Mouse (Mus musculus): ENCODE data around the gene Stat5b. TPM values are rescaled to one million over a fixed set of nuclear protein-coding genes. Genes with fewer than 3 reads are reported as not detected.

Stat5b gene
- total and polyA plus RNA-seq, 2 experiments from 2014 or later: 23.3 to 48.2 TPM

DNA sequence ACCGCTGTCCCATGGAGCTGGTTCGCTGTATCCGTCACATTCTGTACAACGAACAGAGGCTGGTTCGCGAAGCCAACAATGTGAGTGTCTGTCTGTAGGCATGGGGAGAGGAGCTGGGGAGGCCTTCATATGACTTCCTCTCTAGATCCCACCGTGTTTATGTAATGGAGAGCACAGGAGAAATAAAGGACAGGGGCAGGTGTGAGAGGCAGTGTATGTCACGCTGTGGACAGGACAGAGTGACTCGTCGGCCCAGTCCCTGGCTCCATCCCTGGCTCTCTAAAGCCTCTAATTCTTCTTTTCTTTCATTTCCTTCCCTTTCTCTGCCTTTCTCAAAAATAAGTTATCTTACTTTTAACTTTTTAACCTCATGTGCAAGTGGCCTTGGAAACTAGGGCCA is 12.6 kb upstream of the Stat5b start:
- DNase-seq (ENCODE audit: low spot score) (no peak), ATAC-seq (ENCODE audit: insufficient read depth, low read depth) (no peak)
- Histone ChIP-seq H3K4me2 (ENCODE audit: low read depth, low read length) (no peak overlapping the region), H3K27me3 (ENCODE audit: control insufficient read depth, insufficient read depth, low read length) (no peaks in the 10 kb centered on the region), H3K4me3 (ENCODE audit: low read depth, low read length) (no peak overlapping the region), H3K36me3 (replicated peaks; ENCODE audit: control insufficient read depth, insufficient read depth, low read length) (peaks cover 11% of the 10 kb centered on the region), H3K9ac (replicated peaks; ENCODE audit: low read depth, low read length) (no peak overlapping the region), H3K9me3 (replicated peaks; ENCODE audit: control insufficient read depth, low read length) (no peaks in the 10 kb centered on the region), H3K4me1 (ENCODE audit: control insufficient read depth, insufficient read depth) (peaks cover 11% of the 10 kb centered on the region), H3K27ac (ENCODE audit: low read depth) (no peak overlapping the region)
- no peak for TF ChIP-seq EP300 (IDR thresholded peaks at IDR 0.05; ENCODE audit: low read depth)
- no peak for TF ChIP-seq CTCF (IDR thresholded peaks at IDR 0.05; ENCODE audit: low read depth)
- 90% methylated on average over 10 of the region's 10 CpGs for WGBS

DNA sequence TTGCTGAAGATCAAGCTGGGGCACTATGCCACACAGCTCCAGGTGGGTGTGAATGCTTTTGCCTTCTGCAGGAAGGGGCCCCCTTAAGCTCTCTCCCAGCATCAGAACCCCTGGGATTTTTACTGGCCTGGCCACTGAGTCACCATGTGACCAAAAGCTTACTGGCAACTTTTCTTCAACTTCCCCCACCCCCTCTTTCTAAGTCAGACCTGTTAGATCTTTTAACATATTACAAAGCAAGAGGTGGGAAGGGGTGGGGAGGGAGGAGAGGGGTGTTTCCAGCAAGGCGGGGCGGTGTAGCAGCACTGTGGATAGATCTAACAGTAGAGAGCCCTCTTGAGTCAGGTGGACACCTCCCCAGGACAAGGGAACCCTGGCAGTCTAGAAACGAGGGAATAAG is 11.3 kb upstream of the Stat5b start:
- Histone ChIP-seq H3K27me3 (ENCODE audit: control insufficient read depth, insufficient read depth, low read length) (no peaks in the 10 kb centered on the region), H3K4me1 (ENCODE audit: control insufficient read depth, insufficient read depth) (peaks cover 11% of the 10 kb centered on the region), H3K36me3 (replicated peaks; ENCODE audit: control insufficient read depth, insufficient read depth, low read length) (peaks cover 11% of the 10 kb centered on the region), H3K27ac (ENCODE audit: low read depth) (no peak overlapping the region), H3K4me2 (ENCODE audit: low read depth, low read length) (no peak overlapping the region), H3K4me3 (ENCODE audit: low read depth, low read length) (no peak overlapping the region), H3K9me3 (replicated peaks; ENCODE audit: control insufficient read depth, low read length) (no peaks in the 10 kb centered on the region), H3K9ac (replicated peaks; ENCODE audit: low read depth, low read length) (no peak overlapping the region)
- TF ChIP-seq CTCF (IDR thresholded peaks at IDR 0.05; ENCODE audit: low read depth): no peak
- no peak for TF ChIP-seq EP300 (IDR thresholded peaks at IDR 0.05; ENCODE audit: low read depth)
- no peak for DNase-seq (ENCODE audit: low spot score)
- 61% methylated on average over 3 of the region's 3 CpGs for WGBS
- ATAC-seq (ENCODE audit: insufficient read depth, low read depth): no peak

DNA sequence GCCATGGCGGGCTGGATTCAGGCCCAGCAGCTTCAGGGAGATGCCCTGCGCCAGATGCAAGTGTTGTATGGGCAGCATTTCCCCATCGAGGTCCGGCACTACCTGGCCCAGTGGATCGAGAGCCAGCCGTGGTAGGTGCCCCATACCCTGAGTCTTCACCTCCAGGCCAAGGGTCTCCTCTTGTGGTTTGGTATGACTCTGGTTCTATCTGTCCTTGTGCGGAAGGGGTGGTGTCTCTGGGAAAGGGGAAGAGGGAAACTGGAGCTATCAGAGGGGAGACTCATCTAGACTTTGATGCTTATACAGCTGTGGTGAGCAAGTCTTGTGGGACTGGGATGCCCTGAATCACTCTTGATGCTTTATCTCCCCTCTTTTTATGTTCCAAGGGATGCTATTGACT is 10.8 kb upstream of the Stat5b start:
- DNase-seq (ENCODE audit: low spot score) (no peak), ATAC-seq (ENCODE audit: insufficient read depth, low read depth) (no peak)
- Histone ChIP-seq H3K27me3 (ENCODE audit: control insufficient read depth, insufficient read depth, low read length) (peaks cover 3% of the 10 kb centered on the region; the same call in 1 of the 2 replicates), H3K9me3 (replicated peaks; ENCODE audit: control insufficient read depth, low read length) (no peaks in the 10 kb centered on the region), H3K4me2 (ENCODE audit: low read depth, low read length) (peak overlapping the region; percentile 65), H3K4me3 (ENCODE audit: low read depth, low read length) (no peak overlapping the region), H3K27ac (ENCODE audit: low read depth) (no peak overlapping the region), H3K36me3 (replicated peaks; ENCODE audit: control insufficient read depth, insufficient read depth, low read length) (peaks cover 11% of the 10 kb centered on the region), H3K4me1 (ENCODE audit: control insufficient read depth, insufficient read depth) (peaks cover 11% of the 10 kb centered on the region), H3K9ac (replicated peaks; ENCODE audit: low read depth, low read length) (no peak overlapping the region; the same call in 1 of the 2 replicates)
- TF ChIP-seq CTCF (IDR thresholded peaks at IDR 0.05; ENCODE audit: low read depth) (no peak), EP300 (IDR thresholded peaks at IDR 0.05; ENCODE audit: low read depth) (no peak)
- 89% methylated on average over 7 of the region's 7 CpGs for WGBS

DNA sequence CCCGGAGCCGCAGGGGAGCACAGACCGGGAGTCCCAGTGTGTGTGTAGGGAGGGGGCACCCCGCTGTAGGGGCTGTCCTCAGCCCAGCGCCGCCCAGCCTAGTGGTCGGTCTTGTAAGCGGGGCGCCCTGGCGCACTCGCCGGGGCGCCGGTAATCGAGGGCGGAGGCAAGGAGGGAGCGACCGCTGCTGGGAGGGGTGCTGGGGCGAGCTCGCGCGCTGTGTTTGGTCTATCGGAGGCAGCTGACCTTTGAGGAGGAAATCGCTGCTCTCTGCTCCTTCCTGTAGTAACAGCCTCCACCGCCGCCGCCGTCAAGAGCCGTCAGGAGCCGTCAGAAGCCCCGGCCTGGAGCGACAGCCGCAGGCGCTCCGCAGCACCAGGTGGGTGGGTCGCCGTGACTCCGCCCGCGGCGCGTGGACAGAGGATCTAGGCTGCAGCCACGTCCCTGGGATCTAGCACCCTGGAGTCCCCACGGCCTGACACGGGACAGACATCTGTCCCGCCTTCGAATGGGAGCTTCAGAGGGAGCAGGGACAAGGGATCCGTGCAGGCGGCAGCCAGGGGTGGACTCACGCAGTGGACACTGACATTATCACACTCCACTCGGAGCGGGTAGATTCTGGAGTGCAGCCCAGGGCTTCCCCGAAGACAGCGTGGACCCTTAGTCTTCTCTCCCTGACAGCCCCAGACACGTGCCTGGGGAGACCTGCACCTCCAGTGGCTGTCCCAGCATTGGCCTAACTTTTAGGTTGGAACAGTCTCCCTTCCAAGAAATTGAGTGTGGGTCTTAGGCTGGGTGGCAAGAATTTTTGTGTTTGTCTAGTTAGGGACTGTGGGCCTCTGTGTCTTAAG is 9.9 kb upstream of the Stat5b start:
- 1% methylated on average over 55 of the region's 55 CpGs for WGBS
- H3K27ac ChIP-seq (ENCODE audit: low read depth): peak overlapping the region; percentile 64
- TF ChIP-seq CTCF (IDR thresholded peaks at IDR 0.05; ENCODE audit: low read depth) (no peak), EP300 (IDR thresholded peaks at IDR 0.05; ENCODE audit: low read depth) (no peak)
- peak overlapping the region; percentile 50 for H3K4me3 ChIP-seq (ENCODE audit: low read depth, low read length)
- peaks cover 11% of the 10 kb centered on the region for H3K4me1 ChIP-seq (ENCODE audit: control insufficient read depth, insufficient read depth)
- peaks cover 7% of the 10 kb centered on the region for H3K36me3 ChIP-seq (replicated peaks; ENCODE audit: control insufficient read depth, insufficient read depth, low read length)
- H3K9me3 ChIP-seq (replicated peaks; ENCODE audit: control insufficient read depth, low read length): no peaks in the 10 kb centered on the region
- ATAC-seq (ENCODE audit: insufficient read depth, low read depth) (peak; percentile 92), DNase-seq (ENCODE audit: low spot score) (peak; percentile 95)
- H3K4me2 ChIP-seq (ENCODE audit: low read depth, low read length): peak overlapping the region; percentile 65
- H3K9ac ChIP-seq (replicated peaks; ENCODE audit: low read depth, low read length): peak overlapping the region; percentile 62
- H3K27me3 ChIP-seq (ENCODE audit: control insufficient read depth, insufficient read depth, low read length): peaks cover 3% of the 10 kb centered on the region; the same call in 1 of the 2 replicates

DNA sequence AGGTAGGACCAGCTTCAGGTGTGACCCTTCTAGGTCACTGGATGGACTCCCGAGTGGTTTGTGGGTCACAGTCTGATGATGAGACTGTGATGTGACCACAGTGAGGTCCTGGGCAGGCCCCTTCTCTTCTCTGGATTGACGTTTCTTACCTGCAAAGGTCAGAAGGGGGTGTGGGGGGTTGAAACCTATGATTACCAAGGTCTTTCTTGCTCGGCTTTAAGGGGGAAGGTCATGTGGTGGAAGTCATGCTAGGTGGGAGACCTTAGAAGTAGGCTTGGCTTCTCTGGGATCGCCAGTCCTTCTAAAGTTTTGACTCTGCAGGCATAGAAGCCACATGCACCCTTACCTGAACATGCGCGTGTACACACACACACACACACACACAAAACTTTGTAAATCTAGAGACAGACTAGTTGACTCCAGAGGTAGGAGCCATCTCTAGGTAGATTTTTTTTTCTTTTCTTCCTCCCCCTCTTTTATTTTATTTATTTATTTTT is 9.1 kb upstream of the Stat5b start:
- Histone ChIP-seq H3K4me3 (ENCODE audit: low read depth, low read length) (peak overlapping the region; percentile 50), H3K36me3 (replicated peaks; ENCODE audit: control insufficient read depth, insufficient read depth, low read length) (no peaks in the 10 kb centered on the region), H3K27ac (ENCODE audit: low read depth) (peak overlapping the region; percentile 64), H3K9me3 (replicated peaks; ENCODE audit: control insufficient read depth, low read length) (no peaks in the 10 kb centered on the region), H3K4me1 (ENCODE audit: control insufficient read depth, insufficient read depth) (peaks cover 11% of the 10 kb centered on the region), H3K4me2 (ENCODE audit: low read depth, low read length) (peak overlapping the region; percentile 65), H3K9ac (replicated peaks; ENCODE audit: low read depth, low read length) (peak overlapping the region; percentile 62), H3K27me3 (ENCODE audit: control insufficient read depth, insufficient read depth, low read length) (peaks cover 3% of the 10 kb centered on the region; the same call in 1 of the 2 replicates)
- WGBS: 53% methylated on average over 6 of the region's 6 CpGs
- ATAC-seq (ENCODE audit: insufficient read depth, low read depth) (peak; percentile 1; the same call in 1 of the 2 replicates), DNase-seq (ENCODE audit: low spot score) (no peak)
- TF ChIP-seq EP300 (IDR thresholded peaks at IDR 0.05; ENCODE audit: low read depth) (no peak), CTCF (IDR thresholded peaks at IDR 0.05; ENCODE audit: low read depth) (no peak)
